Mouse (Mus musculus) forebrain, embryonic 12.5 days (tissue): ENCODE measurements at regions not wholly inside any gene's neighbourhood (a gene's known extent, or its start where the extent isn't known, plus 50 kb on each side); places are given as distances from the start of the nearest gene placed in this dataset.

Experiments
- ATAC-seq: fragments of 200-750 bp; cut with Nextera tagmentation; 2 replicates; pipeline ENCODE4 v1.8.0; 2017; ENCODE audit warnings: moderate TSS enrichment; ENCODE audit not compliant: low FRiP score
- H3K27ac ChIP-seq: fragments of 300-500 bp; sonication (generic); 2 replicates; pipeline ENCODE4 v1.5.1; 2016; ENCODE audit warnings: mild to moderate bottlenecking
- H3K27me3 ChIP-seq: fragments of 300-500 bp; sonication (generic); 2 replicates; pipeline ENCODE4 v1.6.1; 2016; ENCODE audit warnings: mild to moderate bottlenecking
- H3K36me3 ChIP-seq: fragments of 300-500 bp; sonication (generic); replicated peaks from 2 replicates; pipeline ENCODE4 v1.6.1; 2016; ENCODE audit warnings: mild to moderate bottlenecking
- H3K4me1 ChIP-seq: fragments of 300-500 bp; sonication (generic); 2 replicates; pipeline ENCODE4 v1.6.1; 2016
- H3K4me2 ChIP-seq: fragments of 300-500 bp; sonication (generic); 2 replicates; pipeline ENCODE4 v1.6.1; 2016; ENCODE audit warnings: mild to moderate bottlenecking, moderate library complexity
- H3K4me3 ChIP-seq: fragments of 300-500 bp; sonication (generic); replicated peaks from 2 replicates; pipeline ENCODE4 v1.5.1; 2016; ENCODE audit warnings: mild to moderate bottlenecking
- H3K9ac ChIP-seq: fragments of 300-500 bp; sonication (generic); 2 replicates; pipeline ENCODE4 v1.6.1; 2016; ENCODE audit warnings: mild to moderate bottlenecking
- H3K9me3 ChIP-seq: fragments of 300-500 bp; sonication (generic); 2 replicates; pipeline ENCODE4 v1.6.1; 2016
- WGBS: fragments of 180-500 bp; shearing (Covaris S2); methylation state at CpG from one replicate; pipeline ENCODE4 v1.1.7; 2016; 5-methylcytosine and 5-hydroxymethylcytosine counted together

DNA sequence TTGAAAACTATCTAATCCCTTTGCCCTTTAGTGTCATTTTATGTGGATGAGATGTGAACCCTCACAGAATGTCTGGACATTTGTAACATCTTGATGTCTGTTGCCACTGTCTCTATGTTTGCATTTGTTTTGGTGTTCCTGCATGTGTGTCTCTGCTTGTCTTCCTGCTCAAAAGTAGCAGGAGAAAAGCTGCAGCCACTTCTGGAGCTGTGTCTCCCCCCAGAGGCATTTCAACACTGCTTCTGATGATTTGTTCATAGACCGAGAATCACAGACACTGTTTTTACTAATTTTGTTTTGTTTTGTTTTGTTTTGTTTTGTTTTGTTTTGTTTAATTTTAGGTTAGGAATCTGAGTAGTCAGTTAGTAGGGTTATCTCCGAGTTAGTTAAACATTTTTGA is 883.8 kb downstream of the Gbe1 start:
- Histone ChIP-seq H3K4me1 (no peaks in the 10 kb centered on the region), H3K4me3 (no peak overlapping the region), H3K4me2 (no peak overlapping the region), H3K9me3 (no peaks in the 10 kb centered on the region), H3K9ac (no peak overlapping the region), H3K36me3 (no peaks in the 10 kb centered on the region), H3K27me3 (no peaks in the 10 kb centered on the region), H3K27ac (no peak overlapping the region)
- no peak for ATAC-seq
- WGBS: 72% methylated on average over 2 of the region's 2 CpGs

DNA sequence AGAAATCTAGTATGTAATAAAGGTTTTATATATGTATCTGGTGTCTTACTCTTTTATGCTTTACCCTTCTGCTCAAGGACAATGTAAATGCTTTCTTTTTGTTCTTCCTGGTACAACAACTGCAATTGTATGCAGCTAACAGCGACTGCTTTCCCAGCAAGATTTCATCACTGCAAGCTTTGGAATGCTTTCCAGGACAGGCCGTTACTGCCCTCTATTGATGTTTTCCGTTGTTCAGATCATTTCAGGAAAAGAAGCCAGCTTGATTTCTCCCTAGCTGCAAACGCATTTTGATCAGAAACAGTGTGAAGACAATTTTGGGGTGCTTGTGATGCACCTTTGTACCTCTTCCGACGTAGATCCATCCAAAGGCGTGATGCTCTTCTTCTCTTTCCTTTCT is 895.1 kb downstream of the Gbe1 start:
- H3K4me1 ChIP-seq: no peaks in the 10 kb centered on the region
- no peak overlapping the region for H3K4me2 ChIP-seq
- H3K27me3 ChIP-seq: no peaks in the 10 kb centered on the region
- ATAC-seq: no peak
- H3K9me3 ChIP-seq: no peaks in the 10 kb centered on the region
- 48% methylated on average over 7 of the region's 7 CpGs for WGBS
- no peak overlapping the region for H3K9ac ChIP-seq
- H3K4me3 ChIP-seq: no peak overlapping the region
- H3K27ac ChIP-seq: no peak overlapping the region
- H3K36me3 ChIP-seq: no peaks in the 10 kb centered on the region

DNA sequence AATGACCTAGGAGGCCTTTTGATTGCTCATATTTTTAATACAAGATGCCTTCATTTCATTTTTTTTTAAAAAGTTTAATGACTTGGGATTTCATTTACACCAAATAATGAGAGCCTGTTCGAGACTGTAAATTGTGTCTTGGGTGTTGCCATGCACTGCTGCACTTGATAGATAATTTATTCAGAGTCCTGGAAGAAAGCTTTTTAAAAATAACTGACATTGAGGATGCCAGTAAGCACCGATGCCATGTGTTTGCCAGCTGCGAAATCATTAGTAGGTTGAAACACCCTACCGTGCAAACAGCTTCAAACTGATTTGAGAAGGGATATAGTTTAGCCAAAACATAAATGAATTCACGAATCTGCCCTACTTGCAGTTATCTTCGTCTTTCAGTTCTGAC is 910.7 kb downstream of the Gbe1 start:
- ATAC-seq: peak; percentile 33; the same call in 1 of the 2 replicates
- Histone ChIP-seq H3K4me1 (no peaks in the 10 kb centered on the region), H3K9ac (no peak overlapping the region), H3K27me3 (no peaks in the 10 kb centered on the region), H3K4me2 (no peak overlapping the region), H3K27ac (no peak overlapping the region), H3K9me3 (no peaks in the 10 kb centered on the region), H3K4me3 (no peak overlapping the region), H3K36me3 (no peaks in the 10 kb centered on the region)
- WGBS: 55% methylated on average over 6 of the region's 6 CpGs

DNA sequence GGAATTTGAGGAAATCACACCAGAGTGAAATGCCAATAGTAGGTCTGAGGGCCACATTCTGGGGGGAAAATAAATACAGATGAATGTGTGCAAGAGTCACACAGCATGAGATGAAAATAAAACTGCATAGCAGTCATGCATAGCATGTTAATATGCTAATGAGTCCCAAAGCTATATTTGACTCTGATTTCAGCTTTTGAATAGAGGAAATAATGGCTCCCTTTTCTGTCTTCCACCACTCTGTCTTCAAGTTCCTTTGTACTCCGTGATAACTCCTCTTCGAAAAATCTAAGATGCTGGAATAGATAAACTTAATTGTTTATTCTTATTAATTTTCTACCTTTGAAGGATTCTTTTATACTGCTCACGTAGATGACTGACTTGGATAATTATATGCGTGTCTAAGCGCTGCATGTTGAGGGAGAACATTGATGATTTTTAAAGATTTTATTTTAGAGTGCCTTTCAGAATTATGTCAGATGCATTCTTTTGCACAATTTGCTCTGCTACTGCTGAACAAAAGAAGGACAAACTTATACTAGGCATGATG is 916.4 kb downstream of the Gbe1 start:
- Histone ChIP-seq H3K4me1 (no peaks in the 10 kb centered on the region), H3K9me3 (no peaks in the 10 kb centered on the region), H3K27me3 (no peaks in the 10 kb centered on the region), H3K27ac (no peak overlapping the region), H3K36me3 (no peaks in the 10 kb centered on the region), H3K4me3 (no peak overlapping the region), H3K4me2 (no peak overlapping the region), H3K9ac (no peak overlapping the region)
- ATAC-seq: no peak
- whole genome bisulfite sequencing: 81% methylated on average over 5 of the region's 5 CpGs

DNA sequence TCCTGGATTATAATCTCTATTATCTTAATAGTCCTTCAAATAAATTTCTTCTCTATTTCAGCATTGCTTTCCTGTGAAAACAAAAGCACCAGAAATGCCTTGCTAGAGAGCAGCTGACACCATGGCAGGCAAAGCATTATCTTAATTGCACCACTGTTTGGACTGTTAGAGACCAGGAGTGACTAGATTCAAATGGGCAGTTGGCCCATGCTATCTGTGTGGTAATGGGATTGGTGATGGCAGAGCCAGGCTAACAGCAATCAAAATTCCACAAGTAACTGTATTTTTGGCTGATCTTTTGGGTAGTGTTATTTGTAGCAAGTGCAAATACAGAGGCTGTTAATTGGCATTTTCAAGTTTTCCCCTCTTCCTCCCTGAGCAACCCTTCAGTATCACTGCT is 929.3 kb downstream of the Gbe1 start:
- Histone ChIP-seq H3K4me2 (no peak overlapping the region), H3K4me1 (no peaks in the 10 kb centered on the region), H3K9ac (no peak overlapping the region), H3K4me3 (no peak overlapping the region), H3K9me3 (no peaks in the 10 kb centered on the region), H3K27me3 (no peaks in the 10 kb centered on the region), H3K27ac (no peak overlapping the region), H3K36me3 (no peaks in the 10 kb centered on the region)
- ATAC-seq: no peak

DNA sequence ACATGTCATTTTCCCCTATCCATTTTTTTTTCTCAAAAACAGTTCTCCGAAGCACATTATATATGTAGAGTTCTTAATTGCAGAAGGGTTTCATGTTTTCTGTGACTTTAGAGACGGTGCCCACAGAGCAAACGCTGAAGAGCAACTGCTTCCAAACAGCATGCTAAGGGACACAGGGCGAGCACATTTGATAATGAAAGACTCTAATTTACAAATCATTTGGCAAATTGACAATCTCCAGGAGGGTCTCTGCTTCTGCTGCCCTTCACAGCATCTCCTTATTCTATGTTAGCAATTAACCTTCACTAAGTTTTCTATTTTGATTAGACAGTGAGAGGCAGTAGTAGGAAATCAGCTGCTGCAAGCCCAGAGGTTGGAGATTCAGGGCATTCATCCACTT is 929.7 kb downstream of the Gbe1 start:
- H3K27me3 ChIP-seq: no peaks in the 10 kb centered on the region
- ATAC-seq: no peak
- no peak overlapping the region for H3K4me2 ChIP-seq
- H3K4me1 ChIP-seq: no peaks in the 10 kb centered on the region
- no peak overlapping the region for H3K9ac ChIP-seq
- no peaks in the 10 kb centered on the region for H3K9me3 ChIP-seq
- no peak overlapping the region for H3K4me3 ChIP-seq
- 62% methylated on average over 4 of the region's 4 CpGs for WGBS
- no peak overlapping the region for H3K27ac ChIP-seq
- H3K36me3 ChIP-seq: no peaks in the 10 kb centered on the region

DNA sequence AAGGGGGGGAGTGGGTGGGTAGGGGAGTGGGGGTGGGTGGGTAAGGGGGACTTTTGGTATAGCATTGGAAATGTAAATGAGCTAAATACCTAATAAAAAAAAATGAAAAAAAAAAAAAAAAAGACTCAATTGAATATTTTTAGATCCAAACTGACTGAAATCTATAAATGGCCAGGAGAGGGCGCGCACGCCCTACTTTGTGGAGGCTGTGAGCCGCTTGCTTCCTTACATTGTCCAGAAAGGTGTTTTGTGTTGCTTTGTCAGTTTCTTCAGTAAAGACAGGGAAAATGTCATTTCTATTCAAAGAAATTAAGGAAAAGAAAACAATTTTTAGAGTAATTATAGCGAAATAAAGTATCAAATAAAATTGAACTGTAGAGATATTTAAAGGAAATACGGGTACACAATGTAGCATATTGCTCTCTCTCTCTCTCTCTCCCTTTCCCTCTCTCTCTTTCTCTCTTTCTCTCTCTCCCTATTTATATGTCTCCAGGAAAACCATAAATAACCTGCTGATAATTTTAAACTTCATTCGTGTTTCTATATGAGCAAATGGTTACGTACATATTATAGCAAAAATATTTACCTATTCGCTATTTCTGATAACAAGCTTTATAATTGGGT is 933.9 kb downstream of the Gbe1 start:
- Histone ChIP-seq H3K9ac (no peak overlapping the region), H3K4me1 (no peaks in the 10 kb centered on the region), H3K4me2 (no peak overlapping the region), H3K27ac (no peak overlapping the region), H3K4me3 (no peak overlapping the region), H3K9me3 (no peaks in the 10 kb centered on the region), H3K27me3 (peaks cover 3% of the 10 kb centered on the region; the same call in 1 of the 2 replicates), H3K36me3 (no peaks in the 10 kb centered on the region)
- 38% methylated on average over 9 of the region's 9 CpGs for WGBS
- ATAC-seq: peak; percentile 77; the same call in 1 of the 2 replicates

DNA sequence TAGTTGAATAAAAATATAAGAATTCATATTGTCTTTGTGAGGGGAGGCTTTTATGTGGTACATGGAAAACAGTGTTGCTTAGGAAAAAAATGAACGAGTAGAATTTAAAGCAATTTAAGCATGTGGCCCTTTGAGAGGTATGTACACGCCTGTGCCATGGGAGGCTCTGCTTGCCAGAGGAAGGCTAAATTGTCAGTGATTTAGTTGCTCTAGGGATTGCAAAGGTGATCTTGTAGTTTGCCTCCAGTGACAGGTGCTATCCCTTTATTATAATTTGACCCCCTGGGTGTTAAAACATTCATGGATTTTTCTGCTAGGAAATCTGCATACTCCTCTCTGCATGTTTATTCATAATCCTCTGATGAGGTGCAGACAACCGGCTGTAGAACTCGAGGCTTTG is 942.0 kb downstream of the Gbe1 start:
- no peak for ATAC-seq
- H3K36me3 ChIP-seq: no peaks in the 10 kb centered on the region
- WGBS: 78% methylated on average over 4 of the region's 4 CpGs
- no peak overlapping the region for H3K4me3 ChIP-seq
- no peak overlapping the region for H3K9ac ChIP-seq
- no peak overlapping the region for H3K4me2 ChIP-seq
- H3K27me3 ChIP-seq: no peaks in the 10 kb centered on the region
- no peaks in the 10 kb centered on the region for H3K4me1 ChIP-seq
- H3K27ac ChIP-seq: no peak overlapping the region
- H3K9me3 ChIP-seq: no peaks in the 10 kb centered on the region

DNA sequence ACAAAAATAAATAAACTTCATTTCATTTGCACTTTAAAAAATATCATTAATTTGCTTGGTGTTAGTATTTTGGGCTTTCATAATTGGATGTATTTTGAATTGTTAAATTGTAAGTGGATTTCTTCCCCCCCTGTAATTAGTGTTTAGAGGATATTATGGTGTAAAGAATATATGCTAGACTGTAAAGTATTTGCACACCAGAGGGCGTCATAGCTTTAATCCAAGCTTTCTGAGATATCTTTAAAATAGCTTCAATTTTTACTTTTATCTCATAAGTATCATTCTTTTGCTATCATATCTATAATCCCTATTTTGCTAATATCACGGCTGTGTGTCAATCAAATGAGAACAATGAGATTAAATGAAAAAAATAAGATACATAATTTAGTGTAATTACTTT is 942.4 kb downstream of the Gbe1 start:
- 0 out of 2 replicates have a peak, but pooled peaks have one; percentile 46 for ATAC-seq
- H3K9ac ChIP-seq: no peak overlapping the region
- H3K36me3 ChIP-seq: no peaks in the 10 kb centered on the region
- no peak overlapping the region for H3K4me3 ChIP-seq
- no peak overlapping the region for H3K4me2 ChIP-seq
- 65% methylated on average over 2 of the region's 2 CpGs for WGBS
- no peaks in the 10 kb centered on the region for H3K9me3 ChIP-seq
- no peak overlapping the region for H3K27ac ChIP-seq
- H3K27me3 ChIP-seq: no peaks in the 10 kb centered on the region
- H3K4me1 ChIP-seq: no peaks in the 10 kb centered on the region

DNA sequence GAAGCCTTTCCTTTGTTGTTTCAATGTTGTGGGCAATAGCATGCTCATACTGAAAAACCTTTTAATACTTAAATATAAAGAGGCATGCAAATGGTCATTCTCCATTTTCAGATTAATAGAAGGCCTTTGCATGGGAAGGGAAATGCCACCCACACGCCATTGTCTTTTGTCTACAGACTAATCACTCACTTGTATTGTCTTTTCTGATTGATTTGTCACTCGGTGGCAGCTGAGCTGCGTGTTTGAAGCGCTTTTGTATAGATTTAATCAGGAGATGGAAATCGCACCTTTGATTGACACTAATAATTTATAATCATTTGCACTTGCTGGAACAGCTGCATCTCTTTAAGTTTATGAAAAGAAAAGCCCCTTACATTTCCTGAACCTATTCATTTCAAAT is 953.4 kb downstream of the Gbe1 start:
- Histone ChIP-seq H3K27me3 (no peaks in the 10 kb centered on the region), H3K4me2 (no peak overlapping the region), H3K4me3 (no peak overlapping the region), H3K9me3 (no peaks in the 10 kb centered on the region), H3K36me3 (no peaks in the 10 kb centered on the region), H3K27ac (0 out of 2 replicates have a peak overlapping the region, but pooled peaks have one; percentile 31), H3K4me1 (peaks cover 3% of the 10 kb centered on the region; the same call in 1 of the 2 replicates), H3K9ac (no peak overlapping the region)
- 13% methylated on average over 5 of the region's 5 CpGs for WGBS
- ATAC-seq: peak; percentile 37; the same call in 1 of the 2 replicates
